Mouse (Mus musculus) forebrain, embryonic 16.5 days (tissue): ENCODE data around the gene Clpb. TPM values are rescaled to one million over a fixed set of nuclear protein-coding genes. Genes with fewer than 3 reads are reported as not detected.

ENCODE experiments used
- ATAC-seq: fragments of 200-750 bp; cut with Nextera tagmentation; 2 replicates; pipeline ENCODE4 v1.8.0; 2017; ENCODE audit warnings: mild to moderate bottlenecking, moderate library complexity
- H3K27ac ChIP-seq: fragments of 300-500 bp; sonication (generic); 2 replicates; pipeline ENCODE4 v1.5.1; 2014; ENCODE audit warnings: low read length, control low read depth
- H3K27me3 ChIP-seq: fragments of 300-500 bp; sonication (generic); replicated peaks from 2 replicates; pipeline ENCODE4 v1.6.1; 2014; ENCODE audit warnings: low read length; ENCODE audit not compliant: control insufficient read depth, insufficient read depth
- H3K36me3 ChIP-seq: fragments of 300-500 bp; sonication (generic); 2 replicates; pipeline ENCODE4 v1.6.1; 2014; ENCODE audit not compliant: control insufficient read depth, insufficient read depth
- H3K4me1 ChIP-seq: fragments of 300-500 bp; sonication (generic); replicated peaks from 2 replicates; pipeline ENCODE4 v1.6.1; 2014; ENCODE audit warnings: low read length; ENCODE audit not compliant: control insufficient read depth, insufficient read depth
- H3K4me2 ChIP-seq: fragments of 300-500 bp; sonication (generic); 2 replicates; pipeline ENCODE4 v1.6.1; 2014; ENCODE audit warnings: mild to moderate bottlenecking, low read length, control low read depth
- H3K4me3 ChIP-seq: fragments of 300-500 bp; sonication (generic); replicated peaks from 2 replicates; pipeline ENCODE4 v1.5.1; 2014; ENCODE audit warnings: mild to moderate bottlenecking, low read length, control low read depth
- H3K9ac ChIP-seq: fragments of 300-500 bp; sonication (generic); replicated peaks from 2 replicates; pipeline ENCODE4 v1.6.1; 2014; ENCODE audit warnings: low read depth, low read length, control low read depth
- H3K9me3 ChIP-seq: fragments of 300-500 bp; sonication (generic); 2 replicates; pipeline ENCODE4 v1.6.1; 2016; ENCODE audit warnings: low read length; ENCODE audit not compliant: control insufficient read depth
- WGBS: fragments of 180-500 bp; shearing (Covaris S2); extraction: QIAGEN DNeasy Blood & Tissue Kit; methylation state at CpG from one replicate; pipeline ENCODE4 v1.1.7; 2014; 5-methylcytosine and 5-hydroxymethylcytosine counted together
- polyA plus RNA-seq: library from polyadenylated mRNA; unstranded; fragments of >200 nt; fragmentation: Nextera tagmentation; extraction: Ambion mirVana; gene quantifications from 2 replicates; pipeline ENCODE4 v1.2.1, GENCODE M21; 2015

Clpb gene
- polyA plus RNA-seq, 1 experiment from 2014 or later, result 51.9 TPM

GRCm38 (mm10) chr7:101820295-101821030 is 157.0 kb downstream of the Clpb start:
- Histone ChIP-seq H3K36me3 (no peaks in the 10 kb centered on the region), H3K9me3 (no peaks in the 10 kb centered on the region), H3K4me1 (peaks cover 24% of the 10 kb centered on the region), H3K27ac (no peak overlapping the region), H3K9ac (peak overlapping the region; percentile 38; the same call in 1 of the 2 replicates), H3K27me3 (peaks cover 65% of the 10 kb centered on the region), H3K4me2 (peak overlapping the region; percentile 67), H3K4me3 (peak overlapping the region; percentile 35)
- WGBS, result 2% methylated on average over 35 of the region's 35 CpGs
- ATAC-seq, result no peak

GRCm38 (mm10) chr7:101821571-101822501 is 158.4 kb downstream of the Clpb start:
- Histone ChIP-seq H3K27me3 (peaks cover 59% of the 10 kb centered on the region), H3K9me3 (no peaks in the 10 kb centered on the region), H3K9ac (peak overlapping the region; percentile 33; the same call in 1 of the 2 replicates), H3K36me3 (no peaks in the 10 kb centered on the region), H3K27ac (no peak overlapping the region), H3K4me2 (peak overlapping the region; percentile 67), H3K4me3 (peak overlapping the region; percentile 43), H3K4me1 (peaks cover 24% of the 10 kb centered on the region)
- under 1% methylated on average over 69 of the region's 71 CpGs for WGBS
- peak; percentile 74 for ATAC-seq

GRCm38 (mm10) chr7:101822836-101823757 is 159.7 kb downstream of the Clpb start:
- Histone ChIP-seq H3K4me2 (no peak overlapping the region), H3K27ac (no peak overlapping the region), H3K9me3 (no peaks in the 10 kb centered on the region), H3K4me3 (no peak overlapping the region), H3K9ac (no peak overlapping the region), H3K27me3 (peaks cover 47% of the 10 kb centered on the region), H3K36me3 (no peaks in the 10 kb centered on the region; the same call in 1 of the 2 replicates), H3K4me1 (peaks cover 20% of the 10 kb centered on the region)
- peak; percentile 13; the same call in 1 of the 2 replicates for ATAC-seq
- 26% methylated on average over 30 of the region's 32 CpGs for WGBS

- no peak overlapping the region for H3K4me3 ChIP-seq
- H3K4me2 ChIP-seq, result no peak overlapping the region
- no peak overlapping the region for H3K27ac ChIP-seq
- 72% methylated on average over 18 of the region's 18 CpGs for WGBS
- ATAC-seq, result no peak
- no peaks in the 10 kb centered on the region; the same call in 1 of the 2 replicates for H3K36me3 ChIP-seq
- H3K4me1 ChIP-seq, result peaks cover 16% of the 10 kb centered on the region
- no peaks in the 10 kb centered on the region for H3K9me3 ChIP-seq
- H3K27me3 ChIP-seq, result peaks cover 39% of the 10 kb centered on the region
- H3K9ac ChIP-seq, result no peak overlapping the region
Observed at GRCm38 (mm10) chr7:101823758-101824630, 160.6 kb downstream of the Clpb start.

- ATAC-seq, result no peak
- peaks cover 5% of the 10 kb centered on the region; the same call in 1 of the 2 replicates for H3K36me3 ChIP-seq
Observed at GRCm38 (mm10) chr7:101830373-101830772, 166.9 kb downstream of the Clpb start.

GRCm38 (mm10) chr7:101831437-101831836 is 168.0 kb downstream of the Clpb start:
- Histone ChIP-seq H3K9me3 (no peaks in the 10 kb centered on the region), H3K27me3 (no peaks in the 10 kb centered on the region), H3K36me3 (peaks cover 5% of the 10 kb centered on the region; the same call in 1 of the 2 replicates), H3K4me3 (no peak overlapping the region), H3K4me2 (no peak overlapping the region), H3K4me1 (peaks cover 22% of the 10 kb centered on the region), H3K9ac (no peak overlapping the region), H3K27ac (no peak overlapping the region)
- ATAC-seq, result no peak
- WGBS, result 95% methylated on average over 8 of the region's 8 CpGs

More at GRCm38 (mm10) chr7:101830373-101830772, 166.9 kb downstream of the Clpb start:
- Histone ChIP-seq H3K27ac (no peak overlapping the region), H3K9me3 (no peaks in the 10 kb centered on the region), H3K4me3 (no peak overlapping the region), H3K27me3 (no peaks in the 10 kb centered on the region), H3K4me2 (no peak overlapping the region), H3K4me1 (peaks cover 18% of the 10 kb centered on the region), H3K9ac (no peak overlapping the region)
- WGBS, result 95% methylated on average over 3 of the region's 3 CpGs

- Histone ChIP-seq H3K27me3 (peaks cover 1% of the 10 kb centered on the region; the same call in 1 of the 2 replicates), H3K27ac (no peak overlapping the region), H3K9ac (no peak overlapping the region), H3K36me3 (peaks cover 5% of the 10 kb centered on the region; the same call in 1 of the 2 replicates), H3K4me1 (peaks cover 31% of the 10 kb centered on the region), H3K9me3 (no peaks in the 10 kb centered on the region), H3K4me2 (no peak overlapping the region), H3K4me3 (no peak overlapping the region)
- no peak for ATAC-seq
- 92% methylated on average over 4 of the region's 4 CpGs for WGBS
Observed at GRCm38 (mm10) chr7:101832372-101832771, 168.9 kb downstream of the Clpb start.

GRCm38 (mm10) chr7:101833352-101833751 is 169.9 kb downstream of the Clpb start:
- no peak overlapping the region for H3K4me3 ChIP-seq
- H3K9ac ChIP-seq, result no peak overlapping the region
- H3K4me1 ChIP-seq, result peaks cover 37% of the 10 kb centered on the region
- no peak overlapping the region for H3K27ac ChIP-seq
- H3K9me3 ChIP-seq, result no peaks in the 10 kb centered on the region
- WGBS, result 61% methylated on average over 5 of the region's 5 CpGs
- H3K27me3 ChIP-seq, result peaks cover 2% of the 10 kb centered on the region; the same call in 1 of the 2 replicates
- H3K4me2 ChIP-seq, result no peak overlapping the region
- ATAC-seq, result no peak
- H3K36me3 ChIP-seq, result peaks cover 5% of the 10 kb centered on the region; the same call in 1 of the 2 replicates
